Mouse (Mus musculus) liver, embryonic 14 days (tissue): Measurements from ENCODE around the gene Frmd8. TPM values are rescaled to one million over a fixed set of nuclear protein-coding genes. Genes with fewer than 3 reads are reported as not detected.

ENCODE experiments used
- polyA plus RNA-seq: library from polyadenylated mRNA; depleted of rRNA; stranded (reverse); fragments of >200 nt; gene quantifications from 2 replicates; pipeline ENCODE4 v1.2.3, GENCODE M21; 2012; rRNA removed

Gene Frmd8
- 5.5 and 7.0 TPM in 2 replicates for polyA plus RNA-seq

GRCm38 (mm10) chr19:5874969-5875480 is at the start of gene Frmd8:
TSS of gene Frmd8 (minus strand) at chr19:5875274.

GRCm38 (mm10) chr19:5924713-5925093 is 49.6 kb upstream of the Frmd8 start, which contains the start of gene Cdc42ep2:
TSS of gene Cdc42ep2 (minus strand) at chr19:5924816.

GRCm38 (mm10) chr19:5913007-5913719 is 38.1 kb upstream of the Frmd8 start, which contains the start of gene Dpf2:
TSS of gene Dpf2 (minus strand) at chr19:5913010.

GRCm38 (mm10) chr19:5894002-5894678 is 19.1 kb upstream of the Frmd8 start, which contains the start of gene Tigd3:
TSS of gene Tigd3 (minus strand) at chr19:5894149.

GRCm38 (mm10) chr19:5877618-5878361 is 2.7 kb upstream of the Frmd8 start, which contains the start of gene Slc25a45:
TSS of gene Slc25a45 (plus strand) at chr19:5877808.

Other genes with a start within 250 kb of the Frmd8 start
- 12.2 and 17.0 TPM in 2 replicates for gene Rela, start 237.8 kb downstream of the Frmd8 start, polyA plus RNA-seq
- gene Sipa1, start 211.6 kb downstream of the Frmd8 start, polyA plus RNA-seq: 23.2 and 25.6 TPM in 2 replicates
- 11.5 and 13.8 TPM in 2 replicates for gene Map3k11, start 186.5 kb downstream of the Frmd8 start, polyA plus RNA-seq
- gene Pcnx3, start 186.4 kb downstream of the Frmd8 start, polyA plus RNA-seq: 14.3 and 19.3 TPM in 2 replicates
- 0.05 TPM in 1 of 2 replicates, not detected in the other for gene Kcnk7, start 170.9 kb downstream of the Frmd8 start, polyA plus RNA-seq
- gene Ehbp1l1, start 149.0 kb downstream of the Frmd8 start, polyA plus RNA-seq: 90.4 and 95.1 TPM in 2 replicates
- 34.2 and 40.2 TPM in 2 replicates for gene Fam89b, start 145.6 kb downstream of the Frmd8 start, polyA plus RNA-seq
- gene Ltbp3, start 134.4 kb downstream of the Frmd8 start, polyA plus RNA-seq: 1.6 and 3.2 TPM in 2 replicates
- 23.6 TPM in 2 replicates for gene Scyl1, start 103.9 kb downstream of the Frmd8 start, polyA plus RNA-seq
- 5.2 and 7.1 TPM in 2 replicates for gene Slc25a45, start 2.5 kb upstream of the Frmd8 start, polyA plus RNA-seq
- 2.2 and 2.7 TPM in 2 replicates for gene Tigd3, start 18.9 kb upstream of the Frmd8 start, polyA plus RNA-seq
- gene Dpf2, start 37.7 kb upstream of the Frmd8 start, polyA plus RNA-seq: 31.1 and 35.5 TPM in 2 replicates
- 2.2 and 2.3 TPM in 2 replicates for gene Cdc42ep2, start 49.5 kb upstream of the Frmd8 start, polyA plus RNA-seq
- 55.8 and 62.7 TPM in 2 replicates for gene Pola2, start 88.9 kb upstream of the Frmd8 start, polyA plus RNA-seq
- gene Slc22a20, start 110.9 kb upstream of the Frmd8 start, polyA plus RNA-seq: not detected in 2 replicates
- 24.8 and 29.9 TPM in 2 replicates for gene Capn1, start 140.6 kb upstream of the Frmd8 start, polyA plus RNA-seq
- 8.8 and 11.9 TPM in 2 replicates for gene Syvn1, start 171.3 kb upstream of the Frmd8 start, polyA plus RNA-seq
- gene Mrpl49, start 182.5 kb upstream of the Frmd8 start, polyA plus RNA-seq: 28.3 and 34.1 TPM in 2 replicates
- 961 and 1,008 TPM in 2 replicates for gene Fau, start 182.6 kb upstream of the Frmd8 start, polyA plus RNA-seq
- 13.5 and 15.6 TPM in 2 replicates for gene Znhit2, start 185.9 kb upstream of the Frmd8 start, polyA plus RNA-seq
- 29.2 and 36.4 TPM in 2 replicates for gene Tm7sf2, start 193.1 kb upstream of the Frmd8 start, polyA plus RNA-seq
- gene Vps51, start 202.0 kb upstream of the Frmd8 start, polyA plus RNA-seq: 20.8 and 25.0 TPM in 2 replicates
- 0.06 TPM in 1 of 2 replicates, not detected in the other for gene Tmem262, start 204.8 kb upstream of the Frmd8 start, polyA plus RNA-seq
- 0.17 and 0.19 TPM in 2 replicates for gene Gm28374, start 207.0 kb upstream of the Frmd8 start, polyA plus RNA-seq
- gene Zfpl1, start 209.7 kb upstream of the Frmd8 start, polyA plus RNA-seq: 17.3 and 21.2 TPM in 2 replicates
- 22.5 and 26.6 TPM in 2 replicates for gene Cdca5, start 209.7 kb upstream of the Frmd8 start, polyA plus RNA-seq
- 0.50 and 0.53 TPM in 2 replicates for gene AC131692.1, start 219.1 kb upstream of the Frmd8 start, polyA plus RNA-seq
- gene Naaladl1, start 230.5 kb upstream of the Frmd8 start, polyA plus RNA-seq: 4.2 and 4.4 TPM in 2 replicates
- 15.7 and 17.5 TPM in 2 replicates for gene Sac3d1, start 243.4 kb upstream of the Frmd8 start, polyA plus RNA-seq